Mouse (Mus musculus): Measurements from ENCODE around the gene H2-M9. TPM values are rescaled to one million over a fixed set of nuclear protein-coding genes. Genes with fewer than 3 reads are reported as not detected.

H2-M9 gene
- not detected in 2 replicates for polyA plus RNA-seq (2012; rRNA removed)

GRCm38 (mm10) chr17:36642566-36642965 is at the start of gene H2-M9:
H2-M9 (minus strand) TSS chr17:36642666.
- WGBS, result 74% methylated on average over 3 of the region's 3 CpGs
- H3K27me3 ChIP-seq (replicated peaks; ENCODE audit: control insufficient read depth, insufficient read depth, low read length), result no peaks in the 10 kb centered on the region; the same call in 1 of the 2 replicates

GRCm38 (mm10) chr17:36672119-36672518 is 29.7 kb upstream of the H2-M9 start, which contains the start of gene H2-M1:
H2-M1 (minus strand) TSS chr17:36672219.
- H3K36me3 ChIP-seq (ENCODE audit: control insufficient read depth, insufficient read depth, low read length), result no peaks in the 10 kb centered on the region
- WGBS, result 72% methylated on average over 3 of the region's 3 CpGs
- H3K27ac ChIP-seq (ENCODE audit: insufficient read depth, low read depth, low read length), result no peak within 1 kb of the TSS
- DNase-seq, result no peak
- no peak within 1 kb of the TSS for H3K4me3 ChIP-seq (ENCODE audit: insufficient read depth, low read depth, low read length)
- no peak for TF ChIP-seq POLR2A (IDR thresholded peaks at IDR 0.05; ENCODE audit: low read depth, low read length)
- TF ChIP-seq CTCF (conservative IDR thresholded peaks at IDR 0.05; ENCODE audit: insufficient read depth, insufficient read length, low read depth, low read length), result no peak
- H3K27me3 ChIP-seq (replicated peaks; ENCODE audit: control insufficient read depth, insufficient read depth, low read length), result no peaks in the 10 kb centered on the region
- no peaks in the 10 kb centered on the region for H3K4me1 ChIP-seq (ENCODE audit: control insufficient read depth, insufficient read depth, low read length)

More at GRCm38 (mm10) chr17:36642566-36642965, at the start of gene H2-M9:
- TF ChIP-seq POLR2A (IDR thresholded peaks at IDR 0.05; ENCODE audit: low read depth, low read length) (no peak), CTCF (conservative IDR thresholded peaks at IDR 0.05; ENCODE audit: insufficient read depth, insufficient read length, low read depth, low read length) (no peak)
- Histone ChIP-seq H3K36me3 (ENCODE audit: control insufficient read depth, insufficient read depth, low read length) (no peaks in the 10 kb centered on the region), H3K4me3 (ENCODE audit: insufficient read depth, low read depth, low read length) (no peak within 1 kb of the TSS), H3K27ac (ENCODE audit: insufficient read depth, low read depth, low read length) (no peak within 1 kb of the TSS), H3K4me1 (ENCODE audit: control insufficient read depth, insufficient read depth, low read length) (no peaks in the 10 kb centered on the region)
- no peak for DNase-seq

Other genes starting within 250 kb of the H2-M9 start
- gene H2-M10.4, start 180.3 kb downstream of the H2-M9 start, polyA plus RNA-seq (2012; rRNA removed), result not detected in 2 replicates
- not detected in 2 replicates for gene H2-M11, start 95.6 kb downstream of the H2-M9 start, polyA plus RNA-seq (2012; rRNA removed)
- not detected in 2 replicates for gene H2-M1, start 29.6 kb upstream of the H2-M9 start, polyA plus RNA-seq (2012; rRNA removed)
- gene H2-M10.5, start 130.2 kb upstream of the H2-M9 start, polyA plus RNA-seq (2012; rRNA removed), result not detected in 2 replicates
- not detected in 2 replicates for gene H2-M10.6, start 169.5 kb upstream of the H2-M9 start, polyA plus RNA-seq (2012; rRNA removed)
- 27.2 and 30.4 TPM in 2 replicates for gene Trim26, start 194.5 kb upstream of the H2-M9 start, polyA plus RNA-seq (2012; rRNA removed)
- 0.22 and 0.38 TPM in 2 replicates for gene Trim15, start 224.5 kb upstream of the H2-M9 start, polyA plus RNA-seq (2012; rRNA removed)
- 0.11 TPM in 1 of 2 replicates, not detected in the other for gene Trim10, start 226.9 kb upstream of the H2-M9 start, polyA plus RNA-seq (2012; rRNA removed)
- 0.13 TPM in 1 of 2 replicates, not detected in the other for gene Trim40, start 247.5 kb upstream of the H2-M9 start, polyA plus RNA-seq (2012; rRNA removed)

Data from kidney, adult 2 months (tissue).